Mouse (Mus musculus) T-helper 17 cell (primary cell): ENCODE results near the gene Zcchc7.

Source experiments
- in situ Hi-C, 2 experiments: fragments of 300-600 bp; cut with MboI, MseI; formaldehyde crosslinking; loops; 1 replicate in 1 of 2; 2 replicates in 1 of 2; pipeline ENCODE4 v1.15.1; 2025; ENCODE audit warnings: high pct_unique_total_duplicates in 2 of 2

Zcchc7 gene

DNA sequence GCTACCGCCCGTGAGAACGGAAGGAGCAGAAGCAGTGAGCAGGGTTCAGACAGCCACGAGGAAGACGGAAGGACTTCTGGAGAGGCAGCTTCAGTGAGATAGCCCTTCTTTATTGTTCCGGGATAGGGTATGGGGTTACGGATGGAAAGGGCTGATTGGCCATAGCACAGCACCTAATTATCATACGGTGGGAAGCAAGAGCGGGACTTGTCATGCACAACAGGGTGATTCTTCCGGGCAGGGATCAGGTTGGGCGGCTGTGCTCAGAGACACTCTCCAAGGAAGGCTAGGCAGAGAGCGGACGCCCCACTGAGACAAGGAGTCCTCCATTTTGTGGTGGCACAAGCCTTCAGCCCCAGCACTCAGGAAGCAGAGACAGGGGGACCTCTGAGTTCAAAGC is 203.5 kb downstream of the Zcchc7 start:
- in situ Hi-C loops = no loop called here

- in situ Hi-C loops = no loop called here
Measured at GRCm38 (mm10) chr4:44963156-44963555, 207.5 kb downstream of the Zcchc7 start.

DNA sequence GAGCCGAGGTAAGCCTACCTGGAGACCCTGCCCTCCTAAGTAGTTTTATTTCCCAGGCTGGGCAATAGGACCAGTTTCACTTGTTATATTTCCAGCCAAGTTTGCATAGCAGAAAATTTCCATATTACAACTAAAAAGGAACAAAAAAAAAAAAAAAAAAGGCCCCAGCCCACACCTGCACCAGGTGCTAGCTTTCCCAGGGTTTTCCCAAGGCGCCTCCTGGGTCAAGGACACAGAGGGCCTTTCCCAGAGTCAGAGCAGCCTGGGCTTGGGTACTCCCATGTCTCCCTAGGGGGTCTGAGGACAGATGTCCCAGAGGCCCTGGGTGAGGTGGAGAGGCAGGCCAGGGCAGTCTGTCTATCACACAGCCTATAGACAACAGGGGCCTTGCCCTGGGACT is 209.5 kb downstream of the Zcchc7 start:
- in situ Hi-C loops = loop anchor here in 1 of 2 experiments (5.0 kb wide), 1 partner anchor 82 kb away; no protein-coding TSS in a partner anchor

GRCm38 (mm10) chr4:44965736-44966135 is 210.1 kb downstream of the Zcchc7 start:
- in situ Hi-C loops = loop anchor here in 1 of 2 experiments (5.0 kb wide), 1 partner anchor 82 kb away; no protein-coding TSS in a partner anchor

DNA sequence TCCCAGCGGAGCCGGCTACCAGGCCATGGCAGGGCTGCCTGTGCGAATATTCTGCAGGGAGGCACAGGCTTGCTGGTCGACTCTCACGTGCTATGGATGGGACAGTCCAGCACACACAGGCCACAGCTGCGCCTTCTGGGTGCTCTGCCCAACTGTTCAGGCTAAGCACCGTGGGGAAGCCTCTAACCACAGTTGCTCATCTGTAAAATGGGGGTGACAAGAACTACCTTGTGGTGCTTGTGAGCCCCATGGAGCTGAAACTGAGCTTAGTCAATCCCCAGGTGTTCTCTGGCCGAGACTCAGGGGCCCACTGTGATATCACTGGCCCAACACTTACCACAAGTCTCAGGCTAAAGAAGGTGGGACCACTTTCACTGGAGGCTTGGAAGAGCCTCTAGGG is 211.7 kb downstream of the Zcchc7 start:
- in situ Hi-C loops = loop anchor here in 1 of 2 experiments (5.0 kb wide), 1 partner anchor 80 kb away; no protein-coding TSS in a partner anchor

- in situ Hi-C loops = loop anchor here (5.0 to 10.0 kb wide), 3 partner anchors 42 to 565 kb away; partner anchors contain the start of genes Polr1e (in 1 of the 2), Shb (in 1 of the 2) and Zbtb5 (in 1 of the 2)
Measured at GRCm38 (mm10) chr4:44970056-44970455, 214.4 kb downstream of the Zcchc7 start.

GRCm38 (mm10) chr4:44970612-44971110 is 215.0 kb downstream of the Zcchc7 start:
- in situ Hi-C loops = loop anchor here (5.0 to 10.0 kb wide), 3 partner anchors 42 to 564 kb away; partner anchors contain the start of genes Polr1e (in 1 of the 2), Shb (in 1 of the 2) and Zbtb5 (in 1 of the 2)

DNA sequence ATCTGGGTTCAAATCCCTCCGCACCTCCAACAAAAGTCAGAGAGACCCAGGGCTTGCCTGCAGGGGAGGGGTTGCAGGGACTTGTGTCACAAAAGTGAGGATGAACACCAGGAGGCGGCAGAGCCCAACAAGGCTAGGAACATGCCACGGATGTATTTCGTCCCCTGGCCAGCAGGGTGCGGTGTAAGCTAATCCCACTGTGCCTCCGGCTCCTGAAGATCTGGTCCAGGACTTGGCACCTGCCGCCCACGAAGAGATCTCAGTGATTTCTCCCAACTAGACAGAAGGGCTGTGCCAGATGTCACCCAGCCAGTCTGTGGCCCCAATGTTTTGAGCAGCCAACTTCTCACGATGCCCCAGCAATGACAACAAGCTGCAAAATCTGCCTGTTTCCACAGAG is 217.8 kb downstream of the Zcchc7 start:
- in situ Hi-C loops = loop anchor here (5.0 to 10.0 kb wide), 3 partner anchors 39 to 561 kb away; partner anchors contain the start of genes Polr1e (in 1 of the 2), Shb (in 1 of the 2) and Zbtb5 (in 1 of the 2)

DNA sequence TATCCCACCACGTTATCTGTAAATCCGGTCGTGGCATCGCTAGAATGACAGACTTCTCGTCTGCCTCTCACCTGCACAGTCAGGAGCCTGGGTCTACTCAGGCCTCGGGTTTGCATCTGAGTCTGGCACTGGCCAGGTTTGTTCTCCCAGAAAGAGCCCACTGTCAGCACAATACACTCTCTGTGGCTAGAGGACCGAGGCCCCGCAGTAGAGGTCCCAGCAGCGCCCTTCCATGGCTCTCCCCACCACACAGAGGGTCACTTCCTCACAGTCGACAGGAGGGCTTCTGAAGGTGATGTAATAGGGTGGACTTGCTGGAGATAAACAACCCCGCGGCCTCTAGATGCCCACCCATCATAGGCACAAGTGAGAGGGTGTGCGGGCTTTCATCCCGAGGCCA is 218.2 kb downstream of the Zcchc7 start:
- in situ Hi-C loops = loop anchor here (5.0 to 10.0 kb wide), 3 partner anchors 38 to 561 kb away; partner anchors contain the start of genes Polr1e (in 1 of the 2), Shb (in 1 of the 2) and Zbtb5 (in 1 of the 2)

DNA sequence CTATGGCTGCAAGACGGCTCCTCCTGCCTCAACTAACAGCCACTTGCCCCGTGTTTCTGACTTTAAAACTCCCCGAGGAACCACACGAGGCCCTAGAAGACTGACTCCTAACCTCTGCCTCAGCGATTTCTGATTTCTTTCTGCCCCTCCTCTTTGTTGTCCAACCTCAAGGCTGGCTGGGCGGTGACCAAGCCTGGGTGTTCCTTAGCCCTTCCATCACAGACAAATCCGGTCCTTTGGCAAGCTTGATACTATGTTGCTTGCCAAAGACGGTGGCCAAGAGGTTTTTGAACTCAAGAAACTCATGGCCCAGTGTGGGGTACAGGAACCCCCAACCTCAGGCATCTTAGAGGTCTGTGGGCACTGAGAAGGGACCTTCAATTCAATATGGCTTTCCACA is 218.7 kb downstream of the Zcchc7 start:
- in situ Hi-C loops = loop anchor here (5.0 to 10.0 kb wide), 3 partner anchors 38 to 560 kb away; partner anchors contain the start of genes Polr1e (in 1 of the 2), Shb (in 1 of the 2) and Zbtb5 (in 1 of the 2)

DNA sequence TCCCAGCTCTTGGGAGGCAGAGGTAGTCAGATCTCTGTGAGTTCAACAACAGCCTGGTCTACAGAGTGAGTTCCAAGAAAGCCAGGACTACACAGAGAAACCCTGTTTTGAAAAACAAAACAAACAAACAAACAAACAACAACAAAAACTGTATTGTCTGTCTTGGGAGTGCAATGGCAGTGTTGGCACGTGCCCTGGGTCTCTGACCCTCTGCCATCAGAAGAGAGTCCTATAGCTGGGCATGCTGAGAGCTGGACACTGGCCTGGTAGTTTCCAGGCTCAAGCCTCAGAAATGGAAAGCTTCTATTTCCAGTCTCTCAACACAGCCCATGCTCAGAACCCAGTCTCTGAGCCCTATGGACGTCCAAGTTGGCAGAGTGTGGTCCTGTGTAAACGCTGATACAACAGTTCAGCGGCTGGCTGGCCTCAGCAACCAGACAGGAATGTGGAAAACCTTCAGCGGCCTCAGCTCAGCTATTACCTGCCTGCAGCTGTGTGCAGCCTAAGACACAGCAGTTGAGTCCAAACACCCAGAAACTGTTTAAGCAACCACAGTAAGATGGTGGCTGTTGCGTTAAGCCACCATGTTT is 220.4 kb downstream of the Zcchc7 start:
- in situ Hi-C loops = loop anchor here in 1 of 2 experiments (10.0 kb wide), 1 partner anchor 559 kb away; the partner anchor contains the start of gene Shb

GRCm38 (mm10) chr4:44976921-44977710 is 221.4 kb downstream of the Zcchc7 start:
- in situ Hi-C loops = loop anchor here in 1 of 2 experiments (10.0 kb wide), 1 partner anchor 558 kb away; the partner anchor contains the start of gene Shb

DNA sequence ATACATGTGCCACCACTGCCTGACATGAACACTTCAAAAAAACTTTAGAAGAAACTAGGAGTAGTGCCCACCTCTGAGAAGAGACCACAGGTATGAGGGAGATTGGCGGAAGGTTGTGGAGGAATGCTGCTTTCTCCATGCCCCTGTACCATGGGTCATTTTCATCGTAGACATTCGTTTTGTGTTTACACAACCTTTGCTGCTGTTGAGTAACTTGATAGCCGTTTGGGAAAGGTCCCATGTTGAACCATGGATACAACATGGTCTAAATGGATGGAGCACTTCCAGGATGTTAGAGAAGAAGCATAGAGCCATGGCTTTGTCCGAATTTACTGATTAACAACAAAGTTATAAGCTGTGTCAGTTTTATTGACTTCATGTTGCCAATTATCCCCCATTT is 222.5 kb downstream of the Zcchc7 start:
- in situ Hi-C loops = loop anchor here in 1 of 2 experiments (10.0 kb wide), 1 partner anchor 557 kb away; the partner anchor contains the start of gene Shb

DNA sequence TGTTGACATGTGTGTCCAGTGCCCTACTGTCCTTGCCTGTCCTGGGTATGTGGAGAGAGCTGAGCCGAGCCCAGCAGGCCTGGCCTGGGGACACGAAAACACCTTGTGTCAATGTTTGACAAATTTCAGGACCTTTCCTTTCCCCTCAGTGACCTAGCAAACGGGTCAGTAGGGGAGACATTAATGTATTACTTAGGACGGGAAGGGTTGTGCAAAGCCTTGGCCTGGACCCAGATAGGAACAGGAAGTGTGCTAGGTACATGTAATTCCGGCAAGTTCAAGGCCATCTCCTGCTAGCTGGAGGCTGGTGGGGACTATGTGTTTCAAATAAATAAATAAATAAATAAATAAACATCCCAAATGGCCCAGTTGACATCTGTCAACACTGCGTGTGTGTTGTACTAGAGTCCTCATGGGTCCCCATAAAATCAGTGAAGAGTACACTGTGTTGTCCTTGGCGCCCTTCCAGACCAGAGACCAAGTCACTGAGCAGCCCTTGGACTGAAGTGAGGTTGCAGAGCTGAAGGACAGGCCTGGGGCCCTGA is 224.2 kb downstream of the Zcchc7 start:
- in situ Hi-C loops = loop anchor here (10.0 kb wide), 1 partner anchor 555 kb away; the partner anchor contains the start of gene Shb (in 2 of the 2)

- in situ Hi-C loops = loop anchor here in 1 of 2 experiments (10.0 kb wide), 1 partner anchor 553 kb away; the partner anchor contains the start of gene Shb
Measured at GRCm38 (mm10) chr4:44981280-44981973, 225.8 kb downstream of the Zcchc7 start, which contains the start of gene Grhpr. TSS of gene Grhpr (plus strand) at chr4:44981395.
